Mouse (Mus musculus) cerebellum, adult 11-12 months (tissue): ENCODE results near the gene Bpifb5.
"Not testable (repeated sequence)": the region's sequence is repeated elsewhere in the genome, so short reads cannot be mapped to it uniquely, and the experiment has no call there.

Source experiments
- DNase-seq: peaks from one replicate; pipeline ENCODE4 v3.0.0; 2022

Bpifb5 gene

GRCm38 (mm10) chr2:154242726-154243125 is 19.2 kb downstream of the Bpifb5 start:
- DNase-seq: not testable (repeated sequence)

GRCm38 (mm10) chr2:154243356-154244036 is 20.0 kb downstream of the Bpifb5 start:
- no peak for DNase-seq

GRCm38 (mm10) chr2:154245322-154245721 is 21.8 kb downstream of the Bpifb5 start:
- DNase-seq: no peak

GRCm38 (mm10) chr2:154255254-154255653 is 31.7 kb downstream of the Bpifb5 start:
- not testable (repeated sequence) for DNase-seq

GRCm38 (mm10) chr2:154255770-154256169 is 32.2 kb downstream of the Bpifb5 start:
- no peak for DNase-seq

GRCm38 (mm10) chr2:154257554-154257953 is 34.0 kb downstream of the Bpifb5 start, which contains the start of gene Bpifb9a:
TSS of gene Bpifb9a (plus strand) at chr2:154257854.
- not testable (repeated sequence) for DNase-seq

DNA sequence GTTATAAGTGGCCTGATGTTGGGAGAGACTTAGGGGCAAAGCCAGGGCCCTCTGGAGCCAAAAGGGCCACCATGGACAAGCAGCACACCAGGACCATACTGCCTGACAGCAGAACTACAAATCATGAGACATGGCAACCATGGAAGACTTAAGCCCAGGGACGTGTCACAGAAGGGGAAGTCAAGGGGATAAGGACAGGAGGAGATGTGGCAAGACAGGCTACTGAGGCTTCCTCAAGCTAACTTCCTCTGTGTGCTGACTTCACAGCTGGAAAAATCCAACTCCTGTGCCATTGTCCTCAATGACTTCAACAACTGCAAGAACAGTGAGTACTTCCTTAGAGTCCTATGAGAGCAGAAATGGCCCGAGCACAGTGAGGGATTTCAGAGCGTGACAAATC is 40.9 kb downstream of the Bpifb5 start:
- not testable (repeated sequence) for DNase-seq
